Mouse (Mus musculus) brown adipose tissue, adult 24 weeks (tissue): ENCODE results near the gene Palm. TPM values are rescaled to one million over a fixed set of nuclear protein-coding genes. Genes with fewer than 3 reads are reported as not detected.

Experiments used
- H3K27ac ChIP-seq: fragments of 200-500 bp; replicated peaks from 2 replicates; pipeline ENCODE4 v1.5.1; 2012; ENCODE audit warnings: low read depth, mild to moderate bottlenecking, low read length
- H3K4me1 ChIP-seq: fragments of 200-500 bp; 2 replicates; pipeline ENCODE4 v1.6.1; 2012; ENCODE audit warnings: low read length, mixed read lengths; ENCODE audit not compliant: control insufficient read depth, insufficient read depth, insufficient read length
- H3K4me3 ChIP-seq: fragments of 200-500 bp; 2 replicates; pipeline ENCODE4 v1.5.1; 2012; ENCODE audit warnings: low read depth, mild to moderate bottlenecking, low read length, moderate library complexity; ENCODE audit not compliant: insufficient read depth
- polyA plus RNA-seq: library from polyadenylated mRNA; stranded (reverse); fragments of >200 nt; gene quantifications from 2 replicates; pipeline ENCODE4 v1.2.4, GENCODE M21; 2012; ENCODE audit not compliant: missing spikeins, insufficient read depth, insufficient read length

Gene Palm
- polyA plus RNA-seq, 1 experiment: 18.7 TPM

- peak overlapping the region; percentile 23; the same call in 1 of the 2 replicates for H3K27ac ChIP-seq
- no peak overlapping the region for H3K4me3 ChIP-seq
These were observed 8.5 kb downstream of the Palm start for GRCm38 (mm10) chr10:79801837-79802236.

GRCm38 (mm10) chr10:79802331-79802971 lies 9.1 kb downstream of the Palm start:
- H3K4me3 ChIP-seq: no peak overlapping the region

More at GRCm38 (mm10) chr10:79801837-79802236, 8.5 kb downstream of the Palm start:
- H3K4me1 ChIP-seq: peaks cover 17% of the 10 kb centered on the region

GRCm38 (mm10) chr10:79803716-79804323 lies 10.4 kb downstream of the Palm start:
- H3K4me1 ChIP-seq: peaks cover 12% of the 10 kb centered on the region
- H3K4me3 ChIP-seq: no peak overlapping the region
- H3K27ac ChIP-seq: no peak overlapping the region

More at GRCm38 (mm10) chr10:79802331-79802971, 9.1 kb downstream of the Palm start:
- H3K27ac ChIP-seq: peak overlapping the region; percentile 23; the same call in 1 of the 2 replicates
- peaks cover 14% of the 10 kb centered on the region for H3K4me1 ChIP-seq

- Histone ChIP-seq H3K27ac (peak overlapping the region; percentile 89), H3K4me1 (peaks cover 12% of the 10 kb centered on the region), H3K4me3 (peak overlapping the region; percentile 46)
These were observed 12.3 kb downstream of the Palm start for GRCm38 (mm10) chr10:79805636-79806035.

- Histone ChIP-seq H3K4me1 (peaks cover 12% of the 10 kb centered on the region), H3K27ac (peak overlapping the region; percentile 89), H3K4me3 (peak overlapping the region; percentile 46)
These were observed 13.0 kb downstream of the Palm start for GRCm38 (mm10) chr10:79806331-79806730.

- Histone ChIP-seq H3K27ac (peak overlapping the region; percentile 89), H3K4me1 (peaks cover 10% of the 10 kb centered on the region), H3K4me3 (peak overlapping the region; percentile 46)
These were observed 13.6 kb downstream of the Palm start for GRCm38 (mm10) chr10:79806972-79807371.

GRCm38 (mm10) chr10:79807826-79808225 lies 14.5 kb downstream of the Palm start:
- peak overlapping the region; percentile 89 for H3K27ac ChIP-seq
- H3K4me3 ChIP-seq: peak overlapping the region; percentile 46
- peaks cover 5% of the 10 kb centered on the region for H3K4me1 ChIP-seq

GRCm38 (mm10) chr10:79808728-79809127 lies 15.4 kb downstream of the Palm start:
- Histone ChIP-seq H3K4me3 (0 out of 2 replicates have a peak overlapping the region, but pooled peaks have one; percentile 36), H3K4me1 (peaks cover 4% of the 10 kb centered on the region), H3K27ac (peak overlapping the region; percentile 88)

GRCm38 (mm10) chr10:79811736-79812637 lies 18.6 kb downstream of the Palm start:
- Histone ChIP-seq H3K4me1 (no peaks in the 10 kb centered on the region), H3K27ac (no peak overlapping the region), H3K4me3 (no peak overlapping the region)

- no peak overlapping the region for H3K4me3 ChIP-seq
- no peak overlapping the region for H3K27ac ChIP-seq
- no peaks in the 10 kb centered on the region for H3K4me1 ChIP-seq
These were observed 21.0 kb downstream of the Palm start for GRCm38 (mm10) chr10:79814271-79814842.

- Histone ChIP-seq H3K27ac (no peak overlapping the region), H3K4me3 (no peak overlapping the region), H3K4me1 (no peaks in the 10 kb centered on the region)
These were observed 22.5 kb downstream of the Palm start for GRCm38 (mm10) chr10:79815671-79816494.

GRCm38 (mm10) chr10:79817111-79817510 lies 23.7 kb downstream of the Palm start:
- no peaks in the 10 kb centered on the region for H3K4me1 ChIP-seq
- H3K27ac ChIP-seq: no peak overlapping the region
- no peak overlapping the region for H3K4me3 ChIP-seq

GRCm38 (mm10) chr10:79818225-79818624 lies 24.9 kb downstream of the Palm start:
- Histone ChIP-seq H3K27ac (no peak overlapping the region), H3K4me3 (no peak overlapping the region), H3K4me1 (no peaks in the 10 kb centered on the region)

GRCm38 (mm10) chr10:79819606-79820005 lies 26.2 kb downstream of the Palm start:
- no peak overlapping the region for H3K27ac ChIP-seq
- H3K4me1 ChIP-seq: peaks cover 2% of the 10 kb centered on the region; the same call in 1 of the 2 replicates

More at GRCm38 (mm10) chr10:79819606-79820005, 26.2 kb downstream of the Palm start:
- H3K4me3 ChIP-seq: no peak overlapping the region
